Mouse (Mus musculus) c-Kit-positive CD71-negative TER-119-negative erythroid progenitor cells, embryonic 14.5 days (primary cell): ENCODE measurements around the gene Fbxw13.
"Not testable (repeated sequence)": the region's sequence is repeated elsewhere in the genome, so short reads cannot be mapped to it uniquely, and the experiment has no call there.

Experiments used
- DNase-seq: peaks from one replicate; pipeline ENCODE4 v3.0.0-alpha.2; 2013; ENCODE audit warnings: low read depth

Gene Fbxw13

GRCm38 (mm10) chr9:109195875-109196274 lies at the start of gene Fbxw13:
Fbxw13 (minus strand) TSS chr9:109195975.
- DNase-seq = not testable (repeated sequence)

- DNase-seq = no peak
Measured at GRCm38 (mm10) chr9:109234654-109235053, 38.9 kb upstream of the Fbxw13 start, which contains the start of gene Fbxw20. Fbxw20 (minus strand) TSS chr9:109234754.

- no peak for DNase-seq
Measured at GRCm38 (mm10) chr9:109218449-109218848, 22.7 kb upstream of the Fbxw13 start.

GRCm38 (mm10) chr9:109201347-109201746 lies 5.6 kb upstream of the Fbxw13 start:
- DNase-seq = not testable (repeated sequence)

- no peak for DNase-seq
Measured at GRCm38 (mm10) chr9:109200349-109200748, 4.6 kb upstream of the Fbxw13 start.

GRCm38 (mm10) chr9:109199353-109199752 lies 3.6 kb upstream of the Fbxw13 start:
- no peak for DNase-seq

- no peak for DNase-seq
Measured at GRCm38 (mm10) chr9:109177208-109177607, 18.6 kb downstream of the Fbxw13 start.

GRCm38 (mm10) chr9:109176301-109176700 lies 19.5 kb downstream of the Fbxw13 start:
- no peak for DNase-seq

- DNase-seq = no peak
Measured at GRCm38 (mm10) chr9:109167316-109167715, 28.5 kb downstream of the Fbxw13 start.

- no peak for DNase-seq
Measured at GRCm38 (mm10) chr9:109161941-109162340, 33.8 kb downstream of the Fbxw13 start, which contains the start of gene Fbxw21. Fbxw21 (minus strand) TSS chr9:109162041.

- DNase-seq = not testable (repeated sequence)
Measured at GRCm38 (mm10) chr9:109140414-109140813, 55.4 kb downstream of the Fbxw13 start.

GRCm38 (mm10) chr9:109130076-109130475 lies 65.7 kb downstream of the Fbxw13 start:
- no peak for DNase-seq
